Mouse (Mus musculus) adrenal gland, adult 10 weeks (tissue): ENCODE measurements around the gene Olfr768. TPM values are rescaled to one million over a fixed set of nuclear protein-coding genes. Genes with fewer than 3 reads are reported as not detected.

ENCODE experiments used
- polyA plus RNA-seq: library from polyadenylated mRNA; stranded (reverse); fragments of 350-450 nt; fragmentation: Illumina TruSeq; extraction: RNeasy Lipid Tissue Mini Kit (QIAGEN cat#74804); gene quantifications from one replicate; pipeline ENCODE4 v1.2.3, GENCODE M21; 2014; ENCODE audit warnings: low read depth, low replicate concordance

The Olfr768 gene
- polyA plus RNA-seq, result not detected

DNA sequence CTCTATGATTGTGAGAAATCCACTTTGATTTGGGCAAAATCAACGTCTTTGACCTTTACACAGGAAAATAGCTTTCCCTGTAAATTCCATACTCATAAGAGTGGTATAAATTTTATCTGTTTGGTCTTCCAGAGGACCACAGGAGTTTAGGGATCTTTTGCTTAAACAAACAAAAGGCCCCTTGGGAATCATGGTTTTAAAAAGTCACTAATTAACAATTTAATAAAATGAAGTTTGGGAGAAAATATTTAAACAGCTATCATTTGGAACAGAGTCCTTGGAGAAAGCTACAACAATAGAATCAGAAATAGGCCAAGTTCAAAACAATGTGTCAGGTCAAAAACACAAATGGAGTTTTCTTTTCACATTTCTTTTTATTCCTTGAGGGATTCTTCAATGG is at the start of gene Olfr768:
Gene Olfr768, minus strand, starts transcription at position 101 of the 400 bp plus-strand sequence.

DNA sequence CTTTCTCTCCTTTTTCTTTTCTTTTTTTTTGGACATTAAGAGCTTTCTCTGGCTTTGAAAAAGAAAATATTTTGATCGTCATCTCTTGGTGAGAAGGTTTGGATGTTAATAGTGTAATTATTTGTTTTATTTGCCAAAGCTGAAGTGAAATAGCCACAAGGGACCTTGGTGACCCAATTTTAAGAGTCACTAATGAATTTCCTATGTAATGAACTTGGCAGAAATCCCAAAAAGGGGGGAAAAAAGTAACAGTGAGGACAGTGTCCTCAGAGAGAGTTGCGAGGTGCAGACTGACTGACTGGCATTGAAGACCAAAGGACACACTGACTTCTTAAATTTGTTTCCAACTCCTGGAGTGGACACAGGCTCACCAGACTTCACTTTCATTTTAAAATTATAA is 39.7 kb upstream of the Olfr768 start, which contains the start of gene Olfr770:
Gene Olfr770, minus strand, starts transcription at position 101 of the 400 bp plus-strand sequence.

DNA sequence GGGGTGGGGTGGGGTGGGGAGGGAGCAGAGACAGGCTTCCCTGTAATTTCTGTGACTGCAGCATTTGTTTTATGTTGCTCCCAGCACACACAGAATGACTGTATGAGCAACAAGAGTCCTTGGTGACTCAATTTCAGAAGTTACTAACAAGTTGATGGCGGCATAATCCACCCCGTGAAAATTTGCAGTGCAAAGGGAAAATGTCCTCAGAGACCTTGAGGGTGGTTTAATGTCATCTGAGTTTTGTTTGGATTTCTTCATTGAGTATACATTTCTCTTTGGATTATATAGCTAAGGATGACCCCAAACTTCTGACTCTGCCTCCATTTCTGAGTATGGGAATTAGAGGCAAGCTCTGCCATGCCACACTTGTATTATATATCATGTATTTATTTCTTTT is 18.6 kb upstream of the Olfr768 start, which contains the start of gene Olfr769:
Gene Olfr769, minus strand, starts transcription at position 101 of the 400 bp plus-strand sequence.

DNA sequence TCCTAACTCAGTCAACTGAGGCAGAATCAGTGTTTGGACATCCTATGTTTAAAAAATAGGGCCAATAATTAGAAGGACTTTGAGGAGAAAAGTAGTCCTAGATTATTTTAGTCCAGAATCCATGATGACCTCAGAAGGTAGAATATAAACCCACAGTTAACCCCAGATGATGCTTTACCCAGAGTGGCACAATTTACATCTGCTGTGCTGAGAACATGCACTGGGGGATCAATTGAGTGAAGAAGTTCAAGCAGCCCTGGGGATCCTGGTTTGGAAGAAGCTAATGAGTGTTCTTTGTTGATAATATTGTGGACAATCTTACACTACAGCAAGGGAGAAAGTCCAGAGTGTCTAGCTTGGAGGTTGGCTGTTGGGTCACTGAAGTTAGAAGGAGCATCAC is 16.4 kb downstream of the Olfr768 start, which contains the start of gene Olfr767:
Gene Olfr767, minus strand, starts transcription at position 101 of the 400 bp plus-strand sequence.

DNA sequence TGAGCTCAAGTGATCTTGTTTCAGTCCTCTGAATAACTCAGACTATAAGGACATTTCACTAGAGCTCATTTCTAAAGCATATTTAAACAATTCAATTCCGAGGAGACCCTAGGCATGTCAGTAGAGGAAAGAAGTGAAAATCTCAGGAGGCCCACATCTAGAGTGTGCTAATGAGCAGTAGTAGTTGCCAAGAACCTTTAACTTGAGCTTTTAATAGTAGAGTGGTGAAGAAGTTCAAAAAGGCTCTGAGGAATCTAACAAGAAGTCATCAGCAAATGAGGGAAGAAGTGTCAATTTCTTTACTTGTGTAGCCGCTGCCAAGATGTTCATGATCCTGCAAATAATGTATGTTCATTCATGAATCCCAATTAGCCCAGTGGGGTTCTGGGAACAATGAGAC is 30.3 kb downstream of the Olfr768 start, which contains the start of gene Olfr766-ps1:
Gene Olfr766-ps1, minus strand, starts transcription at position 101 of the 400 bp plus-strand sequence.

DNA sequence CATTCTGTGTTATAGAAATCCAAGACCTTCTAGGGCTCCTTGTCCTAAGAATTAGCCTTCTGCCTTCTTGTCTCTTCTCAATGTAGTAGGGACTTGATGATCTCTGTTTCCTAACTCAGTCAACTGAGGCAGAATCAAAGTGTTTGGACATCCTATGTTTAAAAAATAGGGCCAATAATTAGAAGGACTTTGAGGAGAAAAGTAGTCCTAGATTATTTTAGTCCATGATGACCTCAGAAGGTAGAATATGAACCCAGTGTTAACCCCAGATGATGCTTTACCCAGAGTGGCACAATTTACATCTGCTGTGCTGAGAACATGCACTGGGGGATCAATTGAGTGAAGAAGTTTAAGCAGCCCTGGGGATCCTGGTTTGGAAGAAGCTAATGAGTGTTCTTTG is 49.3 kb downstream of the Olfr768 start, which contains the start of gene Olfr765:
Gene Olfr765, minus strand, starts transcription at position 101 of the 400 bp plus-strand sequence.

Other genes with a start within 250 kb of the Olfr768 start
- gene Gdf11, start 207.7 kb downstream of the Olfr768 start, polyA plus RNA-seq, result 2.2 TPM
- gene Cd63, start 198.4 kb downstream of the Olfr768 start, polyA plus RNA-seq, result 432 TPM
- gene Rdh5, start 176.5 kb downstream of the Olfr768 start, polyA plus RNA-seq, result 3.8 TPM
- gene Bloc1s1, start 175.3 kb downstream of the Olfr768 start, polyA plus RNA-seq, result 12.7 TPM
- 0.35 TPM for gene Itga7, start 165.6 kb downstream of the Olfr768 start, polyA plus RNA-seq
- gene Mettl7b, start 138.4 kb downstream of the Olfr768 start, polyA plus RNA-seq, result not detected
- not detected for gene Olfr9, start 109.9 kb downstream of the Olfr768 start, polyA plus RNA-seq
- gene Olfr763, start 88.6 kb downstream of the Olfr768 start, polyA plus RNA-seq, result not detected
- gene Olfr764-ps1, start 59.5 kb downstream of the Olfr768 start, polyA plus RNA-seq, result not detected
- gene Olfr765, start 49.4 kb downstream of the Olfr768 start, polyA plus RNA-seq, result not detected
- not detected for gene Olfr766-ps1, start 30.4 kb downstream of the Olfr768 start, polyA plus RNA-seq
- gene Olfr767, start 16.5 kb downstream of the Olfr768 start, polyA plus RNA-seq, result not detected
- gene Olfr769, start 18.5 kb upstream of the Olfr768 start, polyA plus RNA-seq, result not detected
- not detected for gene Olfr770, start 39.6 kb upstream of the Olfr768 start, polyA plus RNA-seq
- gene Olfr771, start 65.4 kb upstream of the Olfr768 start, polyA plus RNA-seq, result not detected
- gene Olfr772, start 78.5 kb upstream of the Olfr768 start, polyA plus RNA-seq, result not detected
- gene Olfr773, start 88.0 kb upstream of the Olfr768 start, polyA plus RNA-seq, result not detected
- not detected for gene Olfr774, start 136.8 kb upstream of the Olfr768 start, polyA plus RNA-seq
- gene Olfr775, start 149.0 kb upstream of the Olfr768 start, polyA plus RNA-seq, result not detected
- not detected for gene Olfr776, start 159.8 kb upstream of the Olfr768 start, polyA plus RNA-seq
- gene Olfr777, start 172.1 kb upstream of the Olfr768 start, polyA plus RNA-seq, result not detected
- gene Olfr780, start 218.7 kb upstream of the Olfr768 start, polyA plus RNA-seq, result not detected
- not detected for gene Olfr781, start 229.5 kb upstream of the Olfr768 start, polyA plus RNA-seq
- gene Olfr782, start 249.5 kb upstream of the Olfr768 start, polyA plus RNA-seq, result not detected